Mouse (Mus musculus): ENCODE measurements at regions not wholly inside any gene's neighbourhood (a gene's known extent, or its start where the extent isn't known, plus 50 kb on each side); places are given as distances from the start of the nearest gene placed in this dataset.

- no peak for DNase-seq (ENCODE audit: low read depth, low spot score)
Measured at GRCm38 (mm10) chr1:89207306-89207705, 137.1 kb downstream of the Sh3bp4 start.

GRCm38 (mm10) chr1:89211116-89211515 lies 140.9 kb downstream of the Sh3bp4 start:
- no peak for DNase-seq (ENCODE audit: low read depth, low spot score)

GRCm38 (mm10) chr1:89228426-89228825 lies 158.2 kb downstream of the Sh3bp4 start:
- DNase-seq (ENCODE audit: low read depth, low spot score) = no peak

GRCm38 (mm10) chr1:89231756-89232155 lies 161.5 kb downstream of the Sh3bp4 start:
- no peak for DNase-seq (ENCODE audit: low read depth, low spot score)

GRCm38 (mm10) chr1:89232391-89232790 lies 162.2 kb downstream of the Sh3bp4 start:
- no peak for DNase-seq (ENCODE audit: low read depth, low spot score)

GRCm38 (mm10) chr1:89234895-89235294 lies 164.7 kb downstream of the Sh3bp4 start:
- no peak for DNase-seq (ENCODE audit: low read depth, low spot score)

GRCm38 (mm10) chr1:89235296-89235695 lies 165.1 kb downstream of the Sh3bp4 start:
- peak; percentile 11 for DNase-seq (ENCODE audit: low read depth, low spot score)

- DNase-seq (ENCODE audit: low read depth, low spot score) = no peak
Measured at GRCm38 (mm10) chr1:89237696-89238095, 167.5 kb downstream of the Sh3bp4 start.

GRCm38 (mm10) chr1:89244598-89244997 lies 174.4 kb downstream of the Sh3bp4 start:
- no peak for DNase-seq (ENCODE audit: low read depth, low spot score)

- no peak for DNase-seq (ENCODE audit: low read depth, low spot score)
Measured at GRCm38 (mm10) chr1:89245202-89246003, 175.2 kb downstream of the Sh3bp4 start.

GRCm38 (mm10) chr1:89251753-89252152 lies 181.5 kb downstream of the Sh3bp4 start:
- no peak for DNase-seq (ENCODE audit: low read depth, low spot score)

- DNase-seq (ENCODE audit: low read depth, low spot score) = no peak
Measured at GRCm38 (mm10) chr1:89252528-89252927, 182.3 kb downstream of the Sh3bp4 start.

GRCm38 (mm10) chr1:89257945-89258344 lies 187.7 kb downstream of the Sh3bp4 start:
- DNase-seq (ENCODE audit: low read depth, low spot score) = no peak

- no peak for DNase-seq (ENCODE audit: low read depth, low spot score)
Measured at GRCm38 (mm10) chr1:89265771-89266170, 188.8 kb upstream of the Agap1 start.

- no peak for DNase-seq (ENCODE audit: low read depth, low spot score)
Measured at GRCm38 (mm10) chr1:89268806-89269205, 185.8 kb upstream of the Agap1 start.

- no peak for DNase-seq (ENCODE audit: low read depth, low spot score)
Measured at GRCm38 (mm10) chr1:89271743-89272142, 182.9 kb upstream of the Agap1 start.

GRCm38 (mm10) chr1:89273021-89273420 lies 181.6 kb upstream of the Agap1 start:
- DNase-seq (ENCODE audit: low read depth, low spot score) = no peak

- no peak for DNase-seq (ENCODE audit: low read depth, low spot score)
Measured at GRCm38 (mm10) chr1:89273786-89274362, 180.7 kb upstream of the Agap1 start.

- DNase-seq (ENCODE audit: low read depth, low spot score) = no peak
Measured at GRCm38 (mm10) chr1:89279382-89279781, 175.2 kb upstream of the Agap1 start.

GRCm38 (mm10) chr1:89281107-89281655 lies 173.4 kb upstream of the Agap1 start:
- DNase-seq (ENCODE audit: low read depth, low spot score) = no peak

GRCm38 (mm10) chr1:89285041-89285440 lies 169.6 kb upstream of the Agap1 start:
- DNase-seq (ENCODE audit: low read depth, low spot score) = no peak

GRCm38 (mm10) chr1:89287136-89287795 lies 167.3 kb upstream of the Agap1 start:
- no peak for DNase-seq (ENCODE audit: low read depth, low spot score)

Data from WW6 (cell line).